Mouse (Mus musculus): ENCODE measurements around the gene Rnf220. TPM values are rescaled to one million over a fixed set of nuclear protein-coding genes. Genes with fewer than 3 reads are reported as not detected.

Gene Rnf220
- polyA plus RNA-seq, 1 experiment, result 73.9 TPM

- no peaks in the 10 kb centered on the region for H3K27me3 ChIP-seq (ENCODE audit: control insufficient read depth, insufficient read depth, low read length)
- no peak overlapping the region for H3K27ac ChIP-seq (ENCODE audit: insufficient read depth, low read depth, low read length)
- no peaks in the 10 kb centered on the region for H3K36me3 ChIP-seq (ENCODE audit: control insufficient read depth, insufficient read depth, low read length)
- H3K4me1 ChIP-seq (ENCODE audit: control insufficient read depth, insufficient read depth, insufficient read length, low read length), result peaks cover 10% of the 10 kb centered on the region; the same call in 1 of the 2 replicates
- no peak overlapping the region for H3K4me3 ChIP-seq (ENCODE audit: low read depth, low read length)
- no peak for TF ChIP-seq CTCF (IDR thresholded peaks at IDR 0.05; ENCODE audit: extremely low read depth, insufficient read length, insufficient replicate concordance, low read depth, low read length)
- TF ChIP-seq POLR2A (IDR thresholded peaks at IDR 0.05; ENCODE audit: low read depth, low read length), result no peak
- WGBS, result 65% methylated on average over 3 of the region's 3 CpGs
These were observed 86.8 kb downstream of the Rnf220 start for GRCm38 (mm10) chr4:117410049-117410410.

DNA sequence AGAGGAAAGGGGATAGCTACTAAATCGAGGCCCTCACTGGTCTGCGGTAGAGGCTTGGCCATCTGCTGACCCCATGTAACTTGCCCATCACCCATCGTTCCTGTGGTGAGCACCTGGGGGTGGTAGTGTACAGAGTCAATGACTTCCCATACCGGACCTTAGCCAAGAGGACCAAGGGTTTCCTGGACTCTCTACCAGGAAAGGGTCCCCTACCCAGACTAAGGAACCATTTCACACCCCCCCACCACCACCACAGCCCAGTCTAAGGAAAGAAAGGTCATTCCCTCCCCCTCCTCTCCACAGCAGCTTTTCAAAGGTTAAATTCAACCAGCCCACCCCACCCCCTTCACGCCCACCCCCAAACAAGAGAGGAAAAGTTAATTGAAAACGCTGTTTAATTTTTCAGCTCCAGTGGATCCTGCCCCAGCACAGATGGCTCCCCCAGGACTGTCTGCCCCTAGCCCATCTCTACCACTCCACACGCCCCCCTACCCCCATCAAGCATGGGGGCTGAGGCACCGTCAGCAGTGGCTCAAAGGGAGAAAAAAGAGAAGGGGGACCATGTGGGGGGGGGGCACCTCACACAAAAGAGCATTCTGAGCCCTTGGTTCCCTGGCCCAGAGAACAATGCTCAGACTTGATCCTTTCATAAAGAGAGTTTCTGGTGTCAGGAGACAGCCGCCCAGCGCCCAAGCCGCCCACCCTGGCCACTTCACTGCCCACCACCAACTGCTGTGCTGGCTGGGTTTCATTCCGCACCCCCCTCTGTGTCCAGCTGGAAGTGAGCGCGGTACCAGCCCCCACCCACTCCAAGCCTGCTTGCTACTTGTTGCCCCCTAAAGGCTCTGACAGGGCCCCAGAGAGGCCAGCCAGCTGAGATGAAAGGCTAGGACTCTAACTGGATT is 87.5 kb downstream of the Rnf220 start:
- WGBS, result 91% methylated on average over 14 of the region's 14 CpGs
- Histone ChIP-seq H3K4me1 (ENCODE audit: control insufficient read depth, insufficient read depth, insufficient read length, low read length) (peaks cover 6% of the 10 kb centered on the region; the same call in 1 of the 2 replicates), H3K27me3 (ENCODE audit: control insufficient read depth, insufficient read depth, low read length) (no peaks in the 10 kb centered on the region), H3K27ac (ENCODE audit: insufficient read depth, low read depth, low read length) (no peak overlapping the region), H3K4me3 (ENCODE audit: low read depth, low read length) (no peak overlapping the region), H3K36me3 (ENCODE audit: control insufficient read depth, insufficient read depth, low read length) (no peaks in the 10 kb centered on the region)
- TF ChIP-seq POLR2A (IDR thresholded peaks at IDR 0.05; ENCODE audit: low read depth, low read length) (no peak), CTCF (IDR thresholded peaks at IDR 0.05; ENCODE audit: extremely low read depth, insufficient read length, insufficient replicate concordance, low read depth, low read length) (no peak)

DNA sequence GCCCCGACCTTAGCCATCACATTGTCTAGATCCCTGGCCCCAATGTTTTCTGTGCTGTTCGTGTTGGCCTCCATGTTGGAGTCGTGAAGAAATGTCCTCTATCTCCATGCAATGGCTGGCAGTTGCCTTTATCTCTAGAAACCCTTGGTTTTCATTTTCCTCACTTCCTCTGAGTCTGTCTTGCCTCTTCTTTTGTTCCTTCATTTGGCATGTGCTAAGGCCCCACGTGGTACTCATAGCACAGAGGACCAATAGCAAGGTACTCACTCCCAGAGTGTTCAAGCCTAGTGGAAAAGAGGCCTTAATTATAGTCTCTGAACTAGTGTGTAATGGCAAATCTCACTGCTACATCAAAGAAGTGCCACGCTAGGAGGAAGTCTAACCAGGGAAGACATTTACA is 88.9 kb downstream of the Rnf220 start:
- Histone ChIP-seq H3K36me3 (ENCODE audit: control insufficient read depth, insufficient read depth, low read length) (no peaks in the 10 kb centered on the region), H3K4me3 (ENCODE audit: low read depth, low read length) (no peak overlapping the region), H3K4me1 (ENCODE audit: control insufficient read depth, insufficient read depth, insufficient read length, low read length) (peaks cover 5% of the 10 kb centered on the region; the same call in 1 of the 2 replicates), H3K27me3 (ENCODE audit: control insufficient read depth, insufficient read depth, low read length) (no peaks in the 10 kb centered on the region), H3K27ac (ENCODE audit: insufficient read depth, low read depth, low read length) (no peak overlapping the region)
- TF ChIP-seq CTCF (IDR thresholded peaks at IDR 0.05; ENCODE audit: extremely low read depth, insufficient read length, insufficient replicate concordance, low read depth, low read length), result no peak
- WGBS, result 83% methylated on average over 5 of the region's 5 CpGs

DNA sequence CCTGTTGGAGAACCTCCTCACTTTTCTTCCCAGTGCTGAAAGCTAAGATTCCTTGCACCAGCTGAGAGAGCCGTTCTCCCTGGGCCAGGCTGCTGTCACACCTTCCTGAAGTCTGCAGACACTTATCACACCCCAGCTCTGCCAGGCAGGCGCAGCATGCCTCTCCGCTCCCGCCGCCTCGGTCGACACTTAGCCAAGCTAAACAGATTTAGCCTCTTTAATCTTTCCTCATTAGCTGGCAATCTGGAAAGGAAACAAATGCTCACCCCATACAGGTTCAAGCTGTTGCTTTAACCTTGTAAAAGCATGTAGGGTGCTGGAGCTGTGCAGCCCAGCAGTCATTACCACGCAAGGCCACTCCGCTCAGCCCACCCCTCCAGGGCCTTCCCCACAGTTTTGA is 90.9 kb downstream of the Rnf220 start:
- Histone ChIP-seq H3K4me3 (ENCODE audit: low read depth, low read length) (no peak overlapping the region), H3K36me3 (ENCODE audit: control insufficient read depth, insufficient read depth, low read length) (no peaks in the 10 kb centered on the region), H3K27ac (ENCODE audit: insufficient read depth, low read depth, low read length) (no peak overlapping the region), H3K27me3 (ENCODE audit: control insufficient read depth, insufficient read depth, low read length) (no peaks in the 10 kb centered on the region), H3K4me1 (ENCODE audit: control insufficient read depth, insufficient read depth, insufficient read length, low read length) (peaks cover 8% of the 10 kb centered on the region; the same call in 1 of the 2 replicates)
- WGBS, result 36% methylated on average over 9 of the region's 9 CpGs
- TF ChIP-seq CTCF (IDR thresholded peaks at IDR 0.05; ENCODE audit: extremely low read depth, insufficient read length, insufficient replicate concordance, low read depth, low read length) (no peak), POLR2A (IDR thresholded peaks at IDR 0.05; ENCODE audit: low read depth, low read length) (no peak)

DNA sequence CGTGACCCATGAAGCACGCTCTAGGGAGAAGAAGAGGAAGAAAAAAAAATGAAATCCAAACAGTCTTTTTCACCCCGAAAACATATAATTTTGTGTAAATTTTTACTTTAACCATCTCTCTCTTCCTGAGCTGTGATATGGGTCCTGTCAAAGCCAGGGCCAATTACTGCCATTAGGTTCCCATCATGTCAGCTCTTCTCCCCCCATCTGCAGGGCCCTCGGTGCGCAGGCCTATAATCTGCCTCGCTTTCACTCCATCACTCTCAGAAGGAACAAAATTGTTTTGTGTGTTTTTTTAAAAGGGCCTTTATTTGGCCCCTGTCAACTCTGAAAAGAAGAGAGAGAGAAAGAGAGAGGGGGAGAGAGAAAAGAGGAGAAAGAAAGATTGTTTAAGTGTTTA is 91.6 kb downstream of the Rnf220 start:
- 93% methylated on average over 6 of the region's 6 CpGs for WGBS
- Histone ChIP-seq H3K27ac (ENCODE audit: insufficient read depth, low read depth, low read length) (no peak overlapping the region), H3K36me3 (ENCODE audit: control insufficient read depth, insufficient read depth, low read length) (no peaks in the 10 kb centered on the region), H3K27me3 (ENCODE audit: control insufficient read depth, insufficient read depth, low read length) (no peaks in the 10 kb centered on the region), H3K4me1 (ENCODE audit: control insufficient read depth, insufficient read depth, insufficient read length, low read length) (peaks cover 8% of the 10 kb centered on the region; the same call in 1 of the 2 replicates), H3K4me3 (ENCODE audit: low read depth, low read length) (no peak overlapping the region)
- no peak for TF ChIP-seq CTCF (IDR thresholded peaks at IDR 0.05; ENCODE audit: extremely low read depth, insufficient read length, insufficient replicate concordance, low read depth, low read length)
- no peak for TF ChIP-seq POLR2A (IDR thresholded peaks at IDR 0.05; ENCODE audit: low read depth, low read length)

DNA sequence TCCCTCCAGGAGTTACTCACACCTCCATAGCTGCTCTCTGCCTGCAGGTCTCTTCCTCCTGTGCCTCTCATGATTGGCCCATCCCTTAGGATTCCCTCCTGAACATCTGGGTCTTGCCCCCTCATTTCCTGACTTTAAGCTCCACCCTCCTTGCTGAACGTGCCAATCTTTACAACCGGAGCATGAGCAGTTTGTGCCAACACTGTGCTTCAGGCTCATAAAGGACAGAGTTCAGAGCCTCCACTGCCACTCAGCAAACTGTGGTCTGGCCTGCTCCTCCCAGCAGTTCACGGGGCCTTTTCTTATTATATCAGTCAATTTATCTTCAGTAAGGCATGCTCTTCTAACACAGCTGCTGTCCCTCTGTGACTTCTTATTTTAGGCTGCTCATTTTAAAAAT is 93.4 kb downstream of the Rnf220 start:
- 10% methylated on average over 3 of the region's 3 CpGs for whole genome bisulfite sequencing
- Histone ChIP-seq H3K27ac (ENCODE audit: insufficient read depth, low read depth, low read length) (0 out of 2 replicates have a peak overlapping the region, but pooled peaks have one; percentile 12), H3K4me1 (ENCODE audit: control insufficient read depth, insufficient read depth, insufficient read length, low read length) (peaks cover 8% of the 10 kb centered on the region; the same call in 1 of the 2 replicates), H3K4me3 (ENCODE audit: low read depth, low read length) (peak overlapping the region; percentile 1; the same call in 1 of the 2 replicates), H3K36me3 (ENCODE audit: control insufficient read depth, insufficient read depth, low read length) (no peaks in the 10 kb centered on the region), H3K27me3 (ENCODE audit: control insufficient read depth, insufficient read depth, low read length) (no peaks in the 10 kb centered on the region)
- TF ChIP-seq POLR2A (IDR thresholded peaks at IDR 0.05; ENCODE audit: low read depth, low read length) (no peak), CTCF (IDR thresholded peaks at IDR 0.05; ENCODE audit: extremely low read depth, insufficient read length, insufficient replicate concordance, low read depth, low read length) (no peak)

GRCm38 (mm10) chr4:117397128-117397527 is 99.7 kb downstream of the Rnf220 start:
- Histone ChIP-seq H3K4me1 (ENCODE audit: control insufficient read depth, insufficient read depth, insufficient read length, low read length) (no peaks in the 10 kb centered on the region), H3K27ac (ENCODE audit: insufficient read depth, low read depth, low read length) (no peak overlapping the region), H3K36me3 (ENCODE audit: control insufficient read depth, insufficient read depth, low read length) (no peaks in the 10 kb centered on the region), H3K27me3 (ENCODE audit: control insufficient read depth, insufficient read depth, low read length) (peaks cover 2% of the 10 kb centered on the region; the same call in 1 of the 2 replicates), H3K4me3 (ENCODE audit: low read depth, low read length) (no peak overlapping the region)
- 68% methylated on average over 11 of the region's 11 CpGs for WGBS
- TF ChIP-seq CTCF (IDR thresholded peaks at IDR 0.05; ENCODE audit: extremely low read depth, insufficient read length, insufficient replicate concordance, low read depth, low read length), result no peak

All from small intestine, adult 2 months (tissue).